Mouse (Mus musculus): ENCODE data around the gene Napb. TPM values are rescaled to one million over a fixed set of nuclear protein-coding genes. Genes with fewer than 3 reads are reported as not detected.

The Napb gene
- polyA plus RNA-seq, 1 experiment from 2014 or later = 105 TPM

DNA sequence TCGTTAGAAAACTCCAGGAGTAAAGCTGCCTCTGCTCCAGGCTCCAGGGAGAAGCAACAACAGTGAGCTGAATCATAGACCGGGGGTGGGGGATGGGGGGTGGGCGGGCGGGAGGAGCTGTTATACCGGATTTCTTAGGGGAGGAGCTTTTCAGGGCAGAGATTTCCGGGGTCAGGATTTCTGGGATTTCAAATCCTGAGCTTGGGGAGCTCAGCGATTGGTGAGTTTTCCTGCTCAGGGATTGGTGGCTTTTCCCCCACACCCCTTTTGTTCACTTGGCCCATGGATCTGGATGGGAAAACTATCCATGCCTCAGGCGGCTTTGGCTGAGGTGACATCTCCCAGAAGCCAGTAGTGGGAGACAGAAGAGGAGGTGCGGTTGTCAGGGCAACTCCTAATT lies 52.9 kb downstream of the Napb start:
- Histone ChIP-seq H3K4me2 (ENCODE audit: low read depth, low read length) (peak overlapping the region; percentile 95), H3K4me3 (ENCODE audit: low read depth, low read length) (peak overlapping the region; percentile 9; the same call in 1 of the 2 replicates), H3K27me3 (ENCODE audit: control insufficient read depth, insufficient read depth, low read length) (no peaks in the 10 kb centered on the region), H3K4me1 (ENCODE audit: control insufficient read depth, insufficient read depth, low read length) (peaks cover 19% of the 10 kb centered on the region), H3K27ac (ENCODE audit: low read depth, low read length) (peak overlapping the region; percentile 60), H3K36me3 (ENCODE audit: control insufficient read depth, insufficient read depth, low read length) (peaks cover 11% of the 10 kb centered on the region), H3K9me3 (ENCODE audit: control insufficient read depth, low read length) (no peaks in the 10 kb centered on the region), H3K9ac (replicated peaks; ENCODE audit: low read depth, low read length) (0 out of 2 replicates have a peak overlapping the region, but pooled peaks have one; percentile 25)
- ATAC-seq (ENCODE audit: low read depth) = 0 out of 2 replicates have a peak, but pooled peaks have one; percentile 1
- WGBS = 4% methylated on average over 9 of the region's 9 CpGs

DNA sequence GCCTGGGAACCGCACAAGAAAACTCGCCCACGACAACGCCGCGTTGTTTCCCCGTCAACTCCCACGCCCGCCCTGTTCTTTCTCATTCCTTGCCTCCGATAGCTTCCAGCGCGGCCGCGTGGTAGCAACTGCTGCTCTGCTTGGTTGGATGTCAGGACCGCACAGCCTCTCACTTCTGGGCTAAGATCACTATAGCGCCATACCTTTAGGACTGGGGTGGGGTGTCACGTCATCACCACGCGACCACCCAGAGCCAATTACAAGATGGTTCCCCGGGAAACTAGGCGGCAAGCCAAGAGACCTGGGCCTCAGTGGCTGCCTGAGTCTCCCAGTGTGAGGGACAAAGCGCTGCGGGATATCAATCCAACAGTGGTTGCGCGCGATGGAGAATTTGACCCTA lies 54.5 kb downstream of the Napb start:
- peak; percentile 59 for ATAC-seq (ENCODE audit: low read depth)

DNA sequence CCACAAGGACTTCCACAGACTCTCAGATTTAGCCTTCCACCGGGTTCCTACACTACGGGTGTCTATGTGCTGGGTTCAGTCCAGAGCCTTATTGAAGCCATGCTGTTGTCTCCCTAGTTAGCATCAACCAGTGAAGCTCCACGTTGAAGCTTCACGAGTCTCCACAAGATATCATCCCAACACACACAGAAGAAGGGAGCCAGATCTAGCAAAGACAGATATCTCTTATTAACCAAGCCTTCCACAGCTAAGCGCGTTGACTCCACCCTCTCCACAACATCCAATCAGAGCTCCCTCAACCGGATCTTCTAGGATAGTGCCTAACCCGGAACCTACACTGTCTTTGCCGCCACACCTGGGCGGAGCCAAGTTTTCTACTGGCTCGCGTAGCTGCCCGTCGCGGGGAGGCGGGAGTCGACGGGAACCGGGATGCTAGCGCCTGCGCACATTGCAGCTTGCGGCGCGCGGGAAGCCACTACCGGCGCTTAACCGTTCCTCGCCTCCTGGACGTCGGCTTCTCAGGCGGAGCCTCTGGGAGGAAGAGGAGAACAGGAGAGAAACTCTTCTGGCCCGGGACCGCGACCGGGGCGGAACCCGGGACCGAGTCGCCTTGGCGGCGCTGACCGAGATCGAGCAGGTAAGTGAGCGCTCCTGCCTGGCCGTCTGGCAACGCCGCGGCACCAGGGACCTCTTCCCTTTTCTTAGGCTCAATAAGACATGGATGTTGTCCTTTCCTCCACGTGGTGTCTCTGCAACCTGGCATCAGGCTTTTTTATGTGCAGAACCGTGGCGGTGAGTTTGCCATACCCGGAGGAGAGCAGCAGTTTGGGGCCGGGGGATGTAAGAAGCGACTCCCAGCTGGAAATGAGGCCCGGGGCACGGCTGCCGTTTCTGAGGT lies 59.8 kb downstream of the Napb start, which contains the start of gene Nxt1:
Gene Nxt1, plus strand, starts transcription at position 403 of the 898 bp plus-strand sequence.
- peak within 1 kb of the TSS; percentile 80 for H3K27ac ChIP-seq (ENCODE audit: low read depth, low read length)
- peak within 1 kb of the TSS; percentile 64 for H3K9ac ChIP-seq (replicated peaks; ENCODE audit: low read depth, low read length)
- no peaks in the 10 kb centered on the region for H3K9me3 ChIP-seq (ENCODE audit: control insufficient read depth, low read length)
- ATAC-seq (ENCODE audit: low read depth) = peak; percentile 100
- 1% methylated on average over 58 of the region's 58 CpGs for WGBS
- H3K36me3 ChIP-seq (ENCODE audit: control insufficient read depth, insufficient read depth, low read length) = peaks cover 8% of the 10 kb centered on the region
- H3K27me3 ChIP-seq (ENCODE audit: control insufficient read depth, insufficient read depth, low read length) = no peaks in the 10 kb centered on the region
- peaks cover 8% of the 10 kb centered on the region; the same call in 1 of the 2 replicates for H3K4me1 ChIP-seq (ENCODE audit: control insufficient read depth, insufficient read depth, low read length)
- peak within 1 kb of the TSS; percentile 53 for H3K4me3 ChIP-seq (ENCODE audit: low read depth, low read length)
- H3K4me2 ChIP-seq (ENCODE audit: low read depth, low read length) = peak within 1 kb of the TSS; percentile 79

More for the DNA sequence above, 54.5 kb downstream of the Napb start:
- Histone ChIP-seq H3K27ac (ENCODE audit: low read depth, low read length) (peak overlapping the region; percentile 70), H3K4me1 (ENCODE audit: control insufficient read depth, insufficient read depth, low read length) (peaks cover 27% of the 10 kb centered on the region), H3K9ac (replicated peaks; ENCODE audit: low read depth, low read length) (peak overlapping the region; percentile 46; the same call in 1 of the 2 replicates), H3K4me3 (ENCODE audit: low read depth, low read length) (peak overlapping the region; percentile 42), H3K4me2 (ENCODE audit: low read depth, low read length) (peak overlapping the region; percentile 55), H3K36me3 (ENCODE audit: control insufficient read depth, insufficient read depth, low read length) (peaks cover 8% of the 10 kb centered on the region), H3K9me3 (ENCODE audit: control insufficient read depth, low read length) (no peaks in the 10 kb centered on the region), H3K27me3 (ENCODE audit: control insufficient read depth, insufficient read depth, low read length) (no peaks in the 10 kb centered on the region)
- WGBS = 3% methylated on average over 26 of the region's 26 CpGs

DNA sequence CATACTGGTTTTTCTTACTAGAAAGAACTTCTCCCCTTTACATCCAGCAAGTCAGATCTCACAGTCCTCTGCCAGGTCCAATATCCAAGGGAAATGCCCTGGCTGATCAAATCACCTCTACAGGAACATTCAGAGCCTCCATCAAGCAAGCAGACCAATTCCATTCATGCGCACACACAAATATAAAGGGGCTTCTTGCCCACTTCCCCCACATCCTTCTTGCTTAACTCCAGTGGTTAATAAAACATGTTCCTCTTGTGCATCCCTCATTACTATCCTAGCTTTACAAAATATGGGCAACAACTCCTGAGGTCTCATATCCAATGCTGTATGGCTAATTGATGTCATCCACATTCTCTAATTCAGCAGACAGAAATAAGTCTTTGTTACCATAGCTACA lies 68.8 kb downstream of the Napb start:
- Histone ChIP-seq H3K9ac (replicated peaks; ENCODE audit: low read depth, low read length) (no peak overlapping the region), H3K36me3 (ENCODE audit: control insufficient read depth, insufficient read depth, low read length) (no peaks in the 10 kb centered on the region), H3K4me3 (ENCODE audit: low read depth, low read length) (no peak overlapping the region), H3K4me2 (ENCODE audit: low read depth, low read length) (no peak overlapping the region), H3K9me3 (ENCODE audit: control insufficient read depth, low read length) (no peaks in the 10 kb centered on the region), H3K27me3 (ENCODE audit: control insufficient read depth, insufficient read depth, low read length) (no peaks in the 10 kb centered on the region), H3K4me1 (ENCODE audit: control insufficient read depth, insufficient read depth, low read length) (no peaks in the 10 kb centered on the region), H3K27ac (ENCODE audit: low read depth, low read length) (no peak overlapping the region)
- WGBS = 92% methylated on average over 1 of the region's 1 CpGs
- no peak for ATAC-seq (ENCODE audit: low read depth)

DNA sequence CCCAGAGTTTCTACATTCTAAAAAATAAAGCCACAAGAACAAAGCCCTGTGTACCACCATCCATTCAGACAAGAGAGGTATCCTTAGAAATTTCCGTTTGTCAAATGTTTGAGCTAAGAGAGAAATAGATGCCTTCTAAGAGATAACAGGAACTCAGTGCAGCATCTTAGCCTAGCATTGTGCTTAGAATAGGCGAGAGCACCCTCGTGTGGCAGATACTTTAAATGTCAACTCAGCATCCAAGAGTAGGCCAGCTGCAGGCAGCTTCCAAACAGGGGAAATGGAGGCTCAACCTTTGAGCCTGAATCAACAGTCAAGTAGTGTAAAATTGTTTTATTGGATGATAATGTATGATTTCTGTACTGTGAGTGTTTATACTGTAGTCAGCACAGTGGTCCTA lies 77.3 kb downstream of the Napb start:
- Histone ChIP-seq H3K4me3 (ENCODE audit: low read depth, low read length) (no peak overlapping the region), H3K27ac (ENCODE audit: low read depth, low read length) (no peak overlapping the region), H3K4me2 (ENCODE audit: low read depth, low read length) (no peak overlapping the region), H3K9ac (replicated peaks; ENCODE audit: low read depth, low read length) (no peak overlapping the region), H3K36me3 (ENCODE audit: control insufficient read depth, insufficient read depth, low read length) (no peaks in the 10 kb centered on the region), H3K4me1 (ENCODE audit: control insufficient read depth, insufficient read depth, low read length) (peaks cover 6% of the 10 kb centered on the region), H3K27me3 (ENCODE audit: control insufficient read depth, insufficient read depth, low read length) (no peaks in the 10 kb centered on the region), H3K9me3 (ENCODE audit: control insufficient read depth, low read length) (no peaks in the 10 kb centered on the region)
- peak; percentile 78 for ATAC-seq (ENCODE audit: low read depth)
- WGBS = 4% methylated on average over 3 of the region's 3 CpGs

DNA sequence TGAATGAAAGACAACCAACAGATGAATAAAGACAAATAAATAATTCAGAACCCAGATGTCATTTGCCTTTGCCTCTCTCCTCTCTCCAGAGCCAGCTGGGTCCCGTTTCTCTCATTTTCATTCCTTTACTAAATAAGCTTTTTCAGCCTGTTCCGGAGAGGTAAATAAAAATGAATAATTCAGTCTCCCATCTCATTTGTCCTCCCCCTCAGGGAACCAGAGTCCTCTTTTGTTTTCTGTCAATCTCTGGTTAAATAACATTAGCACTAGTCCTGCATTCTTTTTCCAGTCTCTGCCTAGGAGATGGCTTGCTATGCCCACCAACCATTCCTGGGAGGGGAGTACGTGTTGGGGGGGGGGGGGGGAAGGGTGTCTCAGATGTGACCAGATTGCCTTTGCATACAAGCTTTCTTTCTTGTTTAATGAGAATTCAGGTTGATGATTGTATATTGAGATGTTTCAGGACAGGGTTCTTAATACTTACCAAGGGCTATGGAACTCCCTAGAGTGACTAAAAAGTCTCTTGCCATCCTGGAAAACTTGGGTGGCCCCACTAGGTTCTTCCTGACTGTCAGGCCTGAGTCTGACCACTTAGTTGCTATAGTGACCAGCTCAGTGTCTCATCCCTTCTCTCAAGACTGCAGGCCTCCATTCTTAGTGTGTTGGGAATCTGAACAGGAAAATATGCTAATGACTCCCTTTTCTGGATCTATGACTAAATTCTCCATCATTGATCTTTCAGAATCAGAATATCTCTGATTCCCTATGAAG lies 81.5 kb downstream of the Napb start:
- Histone ChIP-seq H3K4me1 (ENCODE audit: control insufficient read depth, insufficient read depth, low read length) (peaks cover 6% of the 10 kb centered on the region), H3K36me3 (ENCODE audit: control insufficient read depth, insufficient read depth, low read length) (no peaks in the 10 kb centered on the region), H3K9me3 (ENCODE audit: control insufficient read depth, low read length) (no peaks in the 10 kb centered on the region), H3K9ac (replicated peaks; ENCODE audit: low read depth, low read length) (no peak overlapping the region), H3K4me3 (ENCODE audit: low read depth, low read length) (no peak overlapping the region), H3K27me3 (ENCODE audit: control insufficient read depth, insufficient read depth, low read length) (no peaks in the 10 kb centered on the region), H3K27ac (ENCODE audit: low read depth, low read length) (no peak overlapping the region), H3K4me2 (ENCODE audit: low read depth, low read length) (no peak overlapping the region)
- WGBS = 15% methylated on average over 3 of the region's 3 CpGs
- ATAC-seq (ENCODE audit: low read depth) = peak; percentile 72

DNA sequence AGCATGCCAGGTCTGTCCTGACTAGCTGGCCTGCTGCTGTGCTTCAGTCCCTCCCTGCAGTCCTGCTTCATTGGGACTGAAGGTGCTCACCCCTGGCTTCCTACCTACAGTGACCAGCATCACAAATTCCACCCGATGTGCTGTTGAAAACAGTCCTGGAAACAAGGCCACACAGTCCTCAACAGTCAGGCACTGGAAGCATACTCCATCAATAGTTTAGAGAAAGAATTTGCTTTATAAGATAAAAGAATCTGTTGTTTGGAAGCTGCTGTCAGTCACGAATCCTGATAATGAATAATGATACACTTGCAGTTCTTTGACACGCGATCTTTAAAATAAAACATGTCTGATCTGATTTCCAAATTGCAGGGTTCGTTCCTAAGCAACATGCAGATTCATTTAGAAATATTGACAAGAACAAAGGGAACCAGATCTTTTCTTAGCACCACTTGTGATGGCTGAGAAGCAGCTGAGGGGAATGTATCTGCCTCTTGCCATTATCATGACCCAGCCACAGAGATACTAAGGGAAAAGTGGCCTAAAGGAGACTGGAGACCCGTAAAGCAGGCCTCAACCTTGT lies 87.8 kb downstream of the Napb start:
- no peak for ATAC-seq (ENCODE audit: low read depth)
- Histone ChIP-seq H3K27ac (ENCODE audit: low read depth, low read length) (no peak overlapping the region), H3K27me3 (ENCODE audit: control insufficient read depth, insufficient read depth, low read length) (no peaks in the 10 kb centered on the region), H3K9ac (replicated peaks; ENCODE audit: low read depth, low read length) (no peak overlapping the region), H3K4me3 (ENCODE audit: low read depth, low read length) (no peak overlapping the region), H3K36me3 (ENCODE audit: control insufficient read depth, insufficient read depth, low read length) (no peaks in the 10 kb centered on the region), H3K4me2 (ENCODE audit: low read depth, low read length) (no peak overlapping the region), H3K4me1 (ENCODE audit: control insufficient read depth, insufficient read depth, low read length) (no peaks in the 10 kb centered on the region), H3K9me3 (ENCODE audit: control insufficient read depth, low read length) (no peaks in the 10 kb centered on the region)
- 89% methylated on average over 6 of the region's 6 CpGs for WGBS
